Mouse (Mus musculus) heart, embryonic 11.5 days (tissue): ENCODE measurements at regions not wholly inside any gene's neighbourhood (a gene's known extent, or its start where the extent isn't known, plus 50 kb on each side); places are given as distances from the start of the nearest gene placed in this dataset.

Experiments
- ATAC-seq: fragments of 200-750 bp; cut with Nextera tagmentation; replicated peaks from 2 replicates; pipeline ENCODE4 v1.8.0; 2017; ENCODE audit warnings: moderate library complexity; ENCODE audit not compliant: insufficient number of reproducible peaks, low FRiP score, low TSS enrichment
- H3K27ac ChIP-seq: fragments of 300-500 bp; sonication (generic); 2 replicates; pipeline ENCODE4 v1.5.1; 2014; ENCODE audit warnings: mild to moderate bottlenecking, low read depth, low read length
- H3K27me3 ChIP-seq: fragments of 300-500 bp; sonication (generic); 2 replicates; pipeline ENCODE4 v1.6.1; 2014; ENCODE audit warnings: mild to moderate bottlenecking, low read length, mixed read lengths; ENCODE audit not compliant: control insufficient read depth, insufficient read depth
- H3K36me3 ChIP-seq: fragments of 300-500 bp; sonication (generic); 2 replicates; pipeline ENCODE4 v1.6.1; 2014; ENCODE audit warnings: mild to moderate bottlenecking, low read length, moderate library complexity, mixed read lengths; ENCODE audit not compliant: control insufficient read depth, insufficient read depth
- H3K4me1 ChIP-seq: fragments of 300-500 bp; sonication (generic); 2 replicates; pipeline ENCODE4 v1.6.1; 2014; ENCODE audit warnings: low read length; ENCODE audit not compliant: control insufficient read depth, insufficient read depth
- H3K4me2 ChIP-seq: fragments of 300-500 bp; sonication (generic); 2 replicates; pipeline ENCODE4 v1.6.1; 2014; ENCODE audit warnings: mild to moderate bottlenecking, moderate library complexity
- H3K4me3 ChIP-seq: fragments of 300-500 bp; sonication (generic); 2 replicates; pipeline ENCODE4 v1.5.1; 2014; ENCODE audit warnings: low read depth, low read length
- H3K9ac ChIP-seq: fragments of 300-500 bp; sonication (generic); 2 replicates; pipeline ENCODE4 v1.6.1; 2014; ENCODE audit warnings: mild to moderate bottlenecking, low read depth, low read length, moderate library complexity
- H3K9me3 ChIP-seq: fragments of 300-500 bp; sonication (generic); replicated peaks from 2 replicates; pipeline ENCODE4 v1.6.1; 2016; ENCODE audit warnings: low read length; ENCODE audit not compliant: control insufficient read depth
- WGBS: fragments of 180-500 bp; shearing (Covaris S2); extraction: QIAGEN DNeasy Blood & Tissue Kit; methylation state at CpG from one replicate; pipeline ENCODE4 v1.1.7; 2014; ENCODE audit not compliant: insufficient replicate concordance; 5-methylcytosine and 5-hydroxymethylcytosine counted together

- Histone ChIP-seq H3K4me1 (peaks cover 3% of the 10 kb centered on the region; the same call in 1 of the 2 replicates), H3K36me3 (no peaks in the 10 kb centered on the region), H3K4me2 (no peak overlapping the region), H3K27me3 (no peaks in the 10 kb centered on the region), H3K27ac (no peak overlapping the region), H3K9ac (no peak overlapping the region), H3K9me3 (no peaks in the 10 kb centered on the region), H3K4me3 (no peak overlapping the region)
- no peak for ATAC-seq
- WGBS: 81% methylated on average over 2 of the region's 2 CpGs
Observed at GRCm38 (mm10) chr15:62939416-62939815, 905.6 kb downstream of the Gsdmc2 start.

GRCm38 (mm10) chr15:62937756-62938155 is 907.2 kb downstream of the Gsdmc2 start:
- Histone ChIP-seq H3K4me1 (peaks cover 6% of the 10 kb centered on the region; the same call in 1 of the 2 replicates), H3K4me2 (no peak overlapping the region), H3K27me3 (no peaks in the 10 kb centered on the region), H3K9ac (no peak overlapping the region), H3K9me3 (no peaks in the 10 kb centered on the region), H3K4me3 (no peak overlapping the region), H3K27ac (no peak overlapping the region), H3K36me3 (no peaks in the 10 kb centered on the region)
- WGBS: 78% methylated on average over 4 of the region's 4 CpGs
- ATAC-seq: no peak

GRCm38 (mm10) chr15:62934522-62935189 is 910.3 kb downstream of the Gsdmc2 start:
- peaks cover 6% of the 10 kb centered on the region; the same call in 1 of the 2 replicates for H3K4me1 ChIP-seq
- H3K9ac ChIP-seq: no peak overlapping the region
- H3K9me3 ChIP-seq: no peaks in the 10 kb centered on the region
- no peak overlapping the region for H3K4me3 ChIP-seq
- H3K27me3 ChIP-seq: no peaks in the 10 kb centered on the region
- peak; percentile 75; the same call in 1 of the 2 replicates for ATAC-seq
- no peak overlapping the region for H3K4me2 ChIP-seq
- H3K27ac ChIP-seq: 0 out of 2 replicates have a peak overlapping the region, but pooled peaks have one; percentile 1
- no peaks in the 10 kb centered on the region for H3K36me3 ChIP-seq

- WGBS: 77% methylated on average over 2 of the region's 2 CpGs
- no peak for ATAC-seq
- Histone ChIP-seq H3K4me3 (no peak overlapping the region), H3K9ac (no peak overlapping the region), H3K4me1 (0 out of 2 replicates have a peak, but pooled peaks cover 4% of the 10 kb centered on the region), H3K9me3 (no peaks in the 10 kb centered on the region), H3K27ac (no peak overlapping the region), H3K36me3 (no peaks in the 10 kb centered on the region), H3K4me2 (no peak overlapping the region), H3K27me3 (no peaks in the 10 kb centered on the region)
Observed at GRCm38 (mm10) chr15:62920520-62920919, 924.5 kb downstream of the Gsdmc2 start.

GRCm38 (mm10) chr15:62919264-62919663 is 925.7 kb downstream of the Gsdmc2 start:
- H3K9me3 ChIP-seq: no peaks in the 10 kb centered on the region
- no peak overlapping the region for H3K4me3 ChIP-seq
- 0 out of 2 replicates have a peak, but pooled peaks cover 4% of the 10 kb centered on the region for H3K4me1 ChIP-seq
- peak overlapping the region; percentile 46; the same call in 1 of the 2 replicates for H3K27ac ChIP-seq
- no peaks in the 10 kb centered on the region for H3K36me3 ChIP-seq
- H3K4me2 ChIP-seq: no peak overlapping the region
- H3K9ac ChIP-seq: no peak overlapping the region
- H3K27me3 ChIP-seq: no peaks in the 10 kb centered on the region
- no peak; the same call in 1 of the 2 replicates for ATAC-seq

- no peaks in the 10 kb centered on the region for H3K4me1 ChIP-seq
- no peaks in the 10 kb centered on the region for H3K9me3 ChIP-seq
- no peak overlapping the region for H3K4me3 ChIP-seq
- H3K27ac ChIP-seq: no peak overlapping the region
- H3K4me2 ChIP-seq: no peak overlapping the region
- H3K27me3 ChIP-seq: no peaks in the 10 kb centered on the region
- ATAC-seq: no peak
- 36% methylated on average over 4 of the region's 4 CpGs for WGBS
- no peak overlapping the region for H3K9ac ChIP-seq
- H3K36me3 ChIP-seq: no peaks in the 10 kb centered on the region
Observed at GRCm38 (mm10) chr15:62908379-62908778, 936.6 kb downstream of the Gsdmc2 start.

GRCm38 (mm10) chr15:62907181-62907580 is 937.8 kb downstream of the Gsdmc2 start:
- ATAC-seq: no peak
- Histone ChIP-seq H3K4me1 (no peaks in the 10 kb centered on the region), H3K4me2 (no peak overlapping the region), H3K9me3 (no peaks in the 10 kb centered on the region), H3K36me3 (no peaks in the 10 kb centered on the region), H3K27ac (no peak overlapping the region), H3K4me3 (no peak overlapping the region), H3K27me3 (no peaks in the 10 kb centered on the region), H3K9ac (no peak overlapping the region)
- WGBS: 80% methylated on average over 2 of the region's 2 CpGs

- Histone ChIP-seq H3K4me3 (no peak overlapping the region), H3K9ac (no peak overlapping the region), H3K4me2 (no peak overlapping the region), H3K36me3 (no peaks in the 10 kb centered on the region), H3K4me1 (no peaks in the 10 kb centered on the region), H3K9me3 (no peaks in the 10 kb centered on the region), H3K27ac (no peak overlapping the region), H3K27me3 (no peaks in the 10 kb centered on the region)
- 60% methylated on average over 17 of the region's 17 CpGs for WGBS
- ATAC-seq: no peak
Observed at GRCm38 (mm10) chr15:62903047-62903822, 941.7 kb downstream of the Gsdmc2 start.
